Mouse (Mus musculus) lung, embryonic 14.5 days (tissue): Measurements from ENCODE around the gene Hoxd13. TPM values are rescaled to one million over a fixed set of nuclear protein-coding genes. Genes with fewer than 3 reads are reported as not detected.

Experiments
- ATAC-seq: fragments of 200-750 bp; cut with Nextera tagmentation; 2 replicates; pipeline ENCODE4 v1.8.0; 2017; ENCODE audit warnings: mild to moderate bottlenecking, moderate TSS enrichment, moderate library complexity; ENCODE audit not compliant: insufficient read depth
- DNase-seq: peaks from one replicate; pipeline ENCODE4 v3.0.0-alpha.2; 2015
- H3K27ac ChIP-seq: fragments of 300-500 bp; sonication (generic); 2 replicates; pipeline ENCODE4 v1.5.1; 2014; ENCODE audit warnings: low read depth, mild to moderate bottlenecking, moderate library complexity
- H3K27me3 ChIP-seq: fragments of 300-500 bp; sonication (generic); 2 replicates; pipeline ENCODE4 v1.6.1; 2014; ENCODE audit warnings: low read length, control low read depth; ENCODE audit not compliant: insufficient read depth
- H3K36me3 ChIP-seq: fragments of 300-500 bp; sonication (generic); 2 replicates; pipeline ENCODE4 v1.6.1; 2014; ENCODE audit warnings: control low read depth; ENCODE audit not compliant: insufficient read depth
- H3K4me1 ChIP-seq: fragments of 300-500 bp; sonication (generic); 2 replicates; pipeline ENCODE4 v1.6.1; 2014; ENCODE audit warnings: antibody characterized with exemption, control low read depth; ENCODE audit not compliant: insufficient read depth
- H3K4me2 ChIP-seq: fragments of 300-500 bp; sonication (generic); 2 replicates; pipeline ENCODE4 v1.6.1; 2014; ENCODE audit warnings: mild to moderate bottlenecking
- H3K4me3 ChIP-seq: fragments of 300-500 bp; sonication (generic); 2 replicates; pipeline ENCODE4 v1.5.1; 2014; ENCODE audit warnings: low read depth, low read length
- H3K9ac ChIP-seq: fragments of 300-500 bp; sonication (generic); 2 replicates; pipeline ENCODE4 v1.6.1; 2014
- H3K9me3 ChIP-seq: fragments of 300-500 bp; sonication (generic); 2 replicates; pipeline ENCODE4 v1.6.1; 2016; ENCODE audit warnings: low read depth, low read length, control low read depth
- CTCF ChIP-seq: IDR thresholded peaks from 2 replicates; pipeline ENCODE4 v1.5.1; 2016; ENCODE audit warnings: antibody characterized with exemption, low read depth
- WGBS: fragments of 180-500 bp; shearing (Covaris S2); extraction: QIAGEN DNeasy Blood & Tissue Kit; methylation state at CpG from one replicate; pipeline ENCODE4 v1.1.7; 2014; 5-methylcytosine and 5-hydroxymethylcytosine counted together
- polyA plus RNA-seq: library from polyadenylated mRNA; unstranded; fragments of >200 nt; fragmentation: Nextera tagmentation; extraction: Ambion mirVana; gene quantifications from 2 replicates; pipeline ENCODE4 v1.2.1, GENCODE M21; 2014

The Hoxd13 gene
- polyA plus RNA-seq, 1 experiment from 2014 or later: not detected

GRCm38 (mm10) chr2:74676376-74677052 lies 8.4 kb downstream of the Hoxd13 start:
- no peak overlapping the region for H3K27ac ChIP-seq
- no peak for TF ChIP-seq CTCF
- no peak overlapping the region for H3K9ac ChIP-seq
- ATAC-seq (no peak), DNase-seq (no peak)
- no peaks in the 10 kb centered on the region for H3K4me1 ChIP-seq
- no peaks in the 10 kb centered on the region for H3K36me3 ChIP-seq
- peaks cover 100% of the 10 kb centered on the region for H3K27me3 ChIP-seq
- H3K9me3 ChIP-seq: no peaks in the 10 kb centered on the region
- 4% methylated on average over 9 of the region's 9 CpGs for WGBS
- H3K4me3 ChIP-seq: no peak overlapping the region
- no peak overlapping the region for H3K4me2 ChIP-seq

DNA sequence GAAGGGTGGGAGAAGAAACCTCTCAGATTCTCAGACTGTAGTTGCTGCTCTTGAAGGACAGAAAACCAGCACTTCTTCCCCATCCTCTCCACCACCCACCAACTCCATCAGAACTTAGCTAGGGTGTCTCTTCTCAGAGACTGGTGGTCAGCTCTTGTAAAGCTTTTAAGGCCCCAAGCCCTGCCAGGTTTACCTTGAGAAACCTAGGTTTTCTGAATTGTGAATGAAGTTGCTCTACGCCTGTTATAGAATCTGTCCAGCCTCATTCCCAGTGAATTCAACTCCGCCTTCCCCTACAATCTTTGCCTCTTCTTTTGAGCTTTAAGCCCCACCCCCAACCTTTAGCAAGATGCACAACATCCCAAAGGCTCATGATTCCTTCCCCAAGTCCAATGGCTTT lies 9.0 kb downstream of the Hoxd13 start:
- H3K4me2 ChIP-seq: no peak overlapping the region
- H3K27ac ChIP-seq: no peak overlapping the region

GRCm38 (mm10) chr2:74678891-74679595 lies 10.9 kb downstream of the Hoxd13 start, which contains the start of gene Hoxd11:
Gene Hoxd11, plus strand, starts transcription at chr2:74679557.
- H3K4me2 ChIP-seq: no peak within 1 kb of the TSS; the same call in 1 of the 2 replicates
- no peak within 1 kb of the TSS for H3K27ac ChIP-seq
- no peak within 1 kb of the TSS; the same call in 1 of the 2 replicates for H3K4me3 ChIP-seq
- WGBS: 2% methylated on average over 15 of the region's 15 CpGs
- no peaks in the 10 kb centered on the region for H3K4me1 ChIP-seq
- ATAC-seq (no peak), DNase-seq (no peak)
- H3K9ac ChIP-seq: no peak within 1 kb of the TSS
- TF ChIP-seq CTCF: no peak
- H3K36me3 ChIP-seq: no peaks in the 10 kb centered on the region
- peaks cover 100% of the 10 kb centered on the region for H3K27me3 ChIP-seq
- no peaks in the 10 kb centered on the region for H3K9me3 ChIP-seq

More for the DNA sequence above, 9.0 kb downstream of the Hoxd13 start:
- Histone ChIP-seq H3K36me3 (no peaks in the 10 kb centered on the region), H3K9ac (no peak overlapping the region), H3K4me1 (no peaks in the 10 kb centered on the region), H3K27me3 (peaks cover 100% of the 10 kb centered on the region), H3K9me3 (no peaks in the 10 kb centered on the region), H3K4me3 (no peak overlapping the region)
- 14% methylated on average over 2 of the region's 2 CpGs for WGBS
- TF ChIP-seq CTCF: no peak
- DNase-seq (no peak), ATAC-seq (no peak)

- Histone ChIP-seq H3K9me3 (no peaks in the 10 kb centered on the region), H3K36me3 (no peaks in the 10 kb centered on the region), H3K4me1 (no peaks in the 10 kb centered on the region), H3K27me3 (peaks cover 100% of the 10 kb centered on the region), H3K4me2 (no peak overlapping the region; the same call in 1 of the 2 replicates), H3K9ac (no peak overlapping the region), H3K27ac (no peak overlapping the region), H3K4me3 (no peak overlapping the region; the same call in 1 of the 2 replicates)
- ATAC-seq: no peak
- WGBS: 1% methylated on average over 26 of the region's 26 CpGs
- no peak for TF ChIP-seq CTCF
- no peak for DNase-seq
Observed at GRCm38 (mm10) chr2:74679596-74679971, 11.5 kb downstream of the Hoxd13 start.

GRCm38 (mm10) chr2:74679980-74680379 lies 11.9 kb downstream of the Hoxd13 start:
- peaks cover 100% of the 10 kb centered on the region for H3K27me3 ChIP-seq
- no peak overlapping the region; the same call in 1 of the 2 replicates for H3K4me2 ChIP-seq
- no peaks in the 10 kb centered on the region for H3K36me3 ChIP-seq
- ATAC-seq (no peak), DNase-seq (no peak)
- WGBS: under 1% methylated on average over 23 of the region's 23 CpGs
- H3K9ac ChIP-seq: no peak overlapping the region
- H3K4me3 ChIP-seq: no peak overlapping the region; the same call in 1 of the 2 replicates
- TF ChIP-seq CTCF: no peak
- no peak overlapping the region for H3K27ac ChIP-seq
- no peaks in the 10 kb centered on the region for H3K9me3 ChIP-seq
- H3K4me1 ChIP-seq: no peaks in the 10 kb centered on the region

GRCm38 (mm10) chr2:74680561-74681398 lies 12.7 kb downstream of the Hoxd13 start:
- ATAC-seq (no peak), DNase-seq (no peak)
- no peak overlapping the region for H3K27ac ChIP-seq
- TF ChIP-seq CTCF: no peak
- no peaks in the 10 kb centered on the region for H3K4me1 ChIP-seq
- no peak overlapping the region for H3K9ac ChIP-seq
- no peaks in the 10 kb centered on the region for H3K36me3 ChIP-seq
- H3K9me3 ChIP-seq: no peaks in the 10 kb centered on the region
- H3K27me3 ChIP-seq: peaks cover 100% of the 10 kb centered on the region
- no peak overlapping the region for H3K4me2 ChIP-seq
- no peak overlapping the region for H3K4me3 ChIP-seq
- WGBS: 5% methylated on average over 21 of the region's 21 CpGs
